Mouse (Mus musculus) heart, embryonic 15.5 days (tissue): ENCODE data around the gene Imp3. TPM values are rescaled to one million over a fixed set of nuclear protein-coding genes. Genes with fewer than 3 reads are reported as not detected.

Experiments
- ATAC-seq: fragments of 200-750 bp; cut with Nextera tagmentation; replicated peaks from 2 replicates; pipeline ENCODE4 v1.8.0; 2017; ENCODE audit warnings: low read depth, moderate TSS enrichment; ENCODE audit not compliant: insufficient number of reproducible peaks, insufficient read depth, low FRiP score
- H3K27ac ChIP-seq: fragments of 300-500 bp; sonication (generic); 2 replicates; pipeline ENCODE4 v1.5.1; 2015; ENCODE audit warnings: mild to moderate bottlenecking, inconsistent platforms
- H3K27me3 ChIP-seq: fragments of 300-500 bp; sonication (generic); 2 replicates; pipeline ENCODE4 v1.6.1; 2015; ENCODE audit warnings: inconsistent platforms
- H3K36me3 ChIP-seq: fragments of 300-500 bp; sonication (generic); 2 replicates; pipeline ENCODE4 v1.6.1; 2015; ENCODE audit warnings: mild to moderate bottlenecking, inconsistent platforms
- H3K4me1 ChIP-seq: fragments of 300-500 bp; sonication (generic); replicated peaks from 2 replicates; pipeline ENCODE4 v1.6.1; 2015; ENCODE audit warnings: inconsistent platforms
- H3K4me2 ChIP-seq: fragments of 300-500 bp; sonication (generic); 2 replicates; pipeline ENCODE4 v1.6.1; 2015; ENCODE audit warnings: inconsistent platforms, mild to moderate bottlenecking, moderate library complexity
- H3K4me3 ChIP-seq: fragments of 300-500 bp; sonication (generic); 2 replicates; pipeline ENCODE4 v1.5.1; 2015; ENCODE audit warnings: mild to moderate bottlenecking, inconsistent platforms
- H3K9ac ChIP-seq: fragments of 300-500 bp; sonication (generic); 2 replicates; pipeline ENCODE4 v1.6.1; 2015; ENCODE audit warnings: mild to moderate bottlenecking, inconsistent platforms
- H3K9me3 ChIP-seq: fragments of 300-500 bp; sonication (generic); replicated peaks from 2 replicates; pipeline ENCODE4 v1.6.1; 2016; ENCODE audit warnings: inconsistent platforms
- WGBS: fragments of 180-500 bp; shearing (Covaris S2); methylation state at CpG from one replicate; pipeline ENCODE4 v1.1.7; 2015; ENCODE audit warnings: mixed read lengths; 5-methylcytosine and 5-hydroxymethylcytosine counted together
- polyA plus RNA-seq: library from polyadenylated mRNA; unstranded; fragments of >200 nt; fragmentation: Nextera tagmentation; extraction: Ambion mirVana; gene quantifications from 2 replicates; pipeline ENCODE4 v1.2.1, GENCODE M21; 2015

Gene Imp3
- polyA plus RNA-seq, 1 experiment from 2014 or later = 63.4 TPM

- peaks cover 48% of the 10 kb centered on the region for H3K4me1 ChIP-seq
- no peaks in the 10 kb centered on the region for H3K9me3 ChIP-seq
- no peaks in the 10 kb centered on the region for H3K27me3 ChIP-seq
- WGBS = 83% methylated on average over 4 of the region's 4 CpGs
- peaks cover 22% of the 10 kb centered on the region for H3K36me3 ChIP-seq
- peak overlapping the region; percentile 95 for H3K4me2 ChIP-seq
- H3K4me3 ChIP-seq = peak overlapping the region; percentile 75; the same call in 1 of the 2 replicates
- ATAC-seq = no peak
- H3K9ac ChIP-seq = peak overlapping the region; percentile 80; the same call in 1 of the 2 replicates
- peak overlapping the region; percentile 89 for H3K27ac ChIP-seq
Measured at GRCm38 (mm10) chr9:56922746-56923145, 14.5 kb upstream of the Imp3 start.

- peaks cover 55% of the 10 kb centered on the region for H3K4me1 ChIP-seq
- peaks cover 15% of the 10 kb centered on the region for H3K36me3 ChIP-seq
- peak overlapping the region; percentile 95 for H3K4me2 ChIP-seq
- peak overlapping the region; percentile 75 for H3K4me3 ChIP-seq
- H3K9me3 ChIP-seq = no peaks in the 10 kb centered on the region
- no peak; the same call in 1 of the 2 replicates for ATAC-seq
- WGBS = 36% methylated on average over 8 of the region's 8 CpGs
- no peaks in the 10 kb centered on the region for H3K27me3 ChIP-seq
- H3K9ac ChIP-seq = peak overlapping the region; percentile 80
- peak overlapping the region; percentile 89 for H3K27ac ChIP-seq
Measured at GRCm38 (mm10) chr9:56923841-56924650, 13.2 kb upstream of the Imp3 start.

- Histone ChIP-seq H3K4me3 (peak overlapping the region; percentile 75), H3K4me1 (peaks cover 55% of the 10 kb centered on the region), H3K27me3 (no peaks in the 10 kb centered on the region), H3K4me2 (peak overlapping the region; percentile 95), H3K27ac (peak overlapping the region; percentile 89), H3K9me3 (no peaks in the 10 kb centered on the region), H3K36me3 (peaks cover 15% of the 10 kb centered on the region), H3K9ac (peak overlapping the region; percentile 80)
- WGBS = 5% methylated on average over 7 of the region's 7 CpGs
- ATAC-seq = peak; percentile 81
Measured at GRCm38 (mm10) chr9:56924651-56925027, 12.6 kb upstream of the Imp3 start.

- Histone ChIP-seq H3K4me1 (peaks cover 55% of the 10 kb centered on the region), H3K4me3 (peak overlapping the region; percentile 75), H3K27ac (peak overlapping the region; percentile 89), H3K4me2 (peak overlapping the region; percentile 95), H3K27me3 (no peaks in the 10 kb centered on the region), H3K36me3 (peaks cover 15% of the 10 kb centered on the region), H3K9ac (peak overlapping the region; percentile 80), H3K9me3 (no peaks in the 10 kb centered on the region)
- ATAC-seq = no peak
- whole genome bisulfite sequencing = 70% methylated on average over 26 of the region's 26 CpGs
Measured at GRCm38 (mm10) chr9:56925291-56926024, 11.8 kb upstream of the Imp3 start.

GRCm38 (mm10) chr9:56926025-56926360 lies 11.3 kb upstream of the Imp3 start:
- H3K4me2 ChIP-seq = peak overlapping the region; percentile 95
- ATAC-seq = no peak
- H3K27me3 ChIP-seq = no peaks in the 10 kb centered on the region
- WGBS = 92% methylated on average over 10 of the region's 10 CpGs
- no peaks in the 10 kb centered on the region for H3K9me3 ChIP-seq
- H3K4me1 ChIP-seq = peaks cover 55% of the 10 kb centered on the region
- peak overlapping the region; percentile 96; the same call in 1 of the 2 replicates for H3K27ac ChIP-seq
- H3K36me3 ChIP-seq = peaks cover 13% of the 10 kb centered on the region
- H3K9ac ChIP-seq = peak overlapping the region; percentile 80; the same call in 1 of the 2 replicates
- H3K4me3 ChIP-seq = peak overlapping the region; percentile 75

GRCm38 (mm10) chr9:56926387-56926786 lies 10.9 kb upstream of the Imp3 start:
- Histone ChIP-seq H3K9ac (peak overlapping the region; percentile 80), H3K36me3 (peaks cover 9% of the 10 kb centered on the region), H3K9me3 (no peaks in the 10 kb centered on the region), H3K4me2 (peak overlapping the region; percentile 95), H3K27ac (peak overlapping the region; percentile 96), H3K27me3 (no peaks in the 10 kb centered on the region), H3K4me1 (peaks cover 55% of the 10 kb centered on the region), H3K4me3 (peak overlapping the region; percentile 75)
- WGBS = 66% methylated on average over 10 of the region's 10 CpGs
- ATAC-seq = no peak

- H3K27ac ChIP-seq = peak overlapping the region; percentile 96
- H3K27me3 ChIP-seq = no peaks in the 10 kb centered on the region
- peak overlapping the region; percentile 80 for H3K9ac ChIP-seq
- 1% methylated on average over 35 of the region's 35 CpGs for WGBS
- peak overlapping the region; percentile 75 for H3K4me3 ChIP-seq
- peaks cover 55% of the 10 kb centered on the region for H3K4me1 ChIP-seq
- H3K9me3 ChIP-seq = no peaks in the 10 kb centered on the region
- no peaks in the 10 kb centered on the region for H3K36me3 ChIP-seq
- peak overlapping the region; percentile 95 for H3K4me2 ChIP-seq
- ATAC-seq = no peak
Measured at GRCm38 (mm10) chr9:56927191-56928012, 9.9 kb upstream of the Imp3 start.

- Histone ChIP-seq H3K27me3 (no peaks in the 10 kb centered on the region), H3K4me1 (peaks cover 48% of the 10 kb centered on the region), H3K9me3 (no peaks in the 10 kb centered on the region), H3K36me3 (no peaks in the 10 kb centered on the region), H3K9ac (peak within 1 kb of the TSS; percentile 80), H3K27ac (peak within 1 kb of the TSS; percentile 96), H3K4me2 (peak within 1 kb of the TSS; percentile 95), H3K4me3 (peak within 1 kb of the TSS; percentile 75)
- ATAC-seq = peak; percentile 72
- WGBS = under 1% methylated on average over 50 of the region's 50 CpGs
Measured at GRCm38 (mm10) chr9:56928041-56928811, 9.0 kb upstream of the Imp3 start, which contains the start of gene Snx33. Gene Snx33 (minus strand): TSS chr9:56928371.

- no peak overlapping the region for H3K4me3 ChIP-seq
- peaks cover 36% of the 10 kb centered on the region for H3K4me1 ChIP-seq
- H3K27ac ChIP-seq = no peak overlapping the region
- no peak overlapping the region for H3K4me2 ChIP-seq
- no peak overlapping the region for H3K9ac ChIP-seq
- no peak for ATAC-seq
- 50% methylated on average over 4 of the region's 4 CpGs for WGBS
- no peaks in the 10 kb centered on the region for H3K27me3 ChIP-seq
- no peaks in the 10 kb centered on the region for H3K36me3 ChIP-seq
- H3K9me3 ChIP-seq = no peaks in the 10 kb centered on the region
Measured at GRCm38 (mm10) chr9:56929496-56929895, 7.8 kb upstream of the Imp3 start.

- 38% methylated on average over 1 of the region's 1 CpGs for WGBS
- H3K9ac ChIP-seq = no peak overlapping the region
- H3K4me1 ChIP-seq = peaks cover 25% of the 10 kb centered on the region
- no peaks in the 10 kb centered on the region for H3K36me3 ChIP-seq
- H3K4me3 ChIP-seq = no peak overlapping the region
- H3K4me2 ChIP-seq = no peak overlapping the region
- no peaks in the 10 kb centered on the region for H3K27me3 ChIP-seq
- ATAC-seq = no peak
- H3K9me3 ChIP-seq = no peaks in the 10 kb centered on the region
- no peak overlapping the region for H3K27ac ChIP-seq
Measured at GRCm38 (mm10) chr9:56930556-56930955, 6.7 kb upstream of the Imp3 start.
